Mouse (Mus musculus) CH12.LX (cell line): ENCODE results near the gene Ret. TPM values are rescaled to one million over a fixed set of nuclear protein-coding genes. Genes with fewer than 3 reads are reported as not detected.

Source experiments
- DNase-seq: peaks from one replicate; pipeline ENCODE4 v3.0.0-alpha.2; 2013; ENCODE audit errors: extremely low read depth
- H3K27ac ChIP-seq: 2 replicates; pipeline ENCODE4 v1.5.1; 2012; ENCODE audit warnings: low read depth, mild to moderate bottlenecking, control low read depth, moderate library complexity; ENCODE audit not compliant: insufficient read depth
- H3K27me3 ChIP-seq: replicated peaks from 2 replicates; pipeline ENCODE3; 2012; ENCODE audit warnings: inconsistent platforms
- H3K36me3 ChIP-seq, 2 experiments: replicated peaks in 1 of 2; 2 replicates each; pipeline versions ENCODE3 to v1.6.1; 2012; ENCODE audit warnings: inconsistent platforms in 1 of 2, low read length in 1 of 2, mild to moderate bottlenecking in 1 of 2, mixed read lengths in 1 of 2, moderate library complexity in 1 of 2; ENCODE audit not compliant: control insufficient read depth in 1 of 2, insufficient read depth in 1 of 2
- H3K4me1 ChIP-seq, 2 experiments: 2 replicates each; pipeline ENCODE4 v1.6.1; 2012; ENCODE audit warnings: inconsistent platforms in 1 of 2, moderate library complexity in 1 of 2; ENCODE audit not compliant: insufficient read depth in 2 of 2, control insufficient read depth in 1 of 2
- H3K4me2 ChIP-seq: 2 replicates; pipeline ENCODE4 v1.6.1; 2012; ENCODE audit warnings: low read depth, mild to moderate bottlenecking, control low read depth; ENCODE audit not compliant: poor library complexity, insufficient read depth, severe bottlenecking
- H3K4me3 ChIP-seq, 3 experiments: fragments of 150-350 bp in 1 of 3; sonication (generic) in 1 of 3; replicated peaks in 1 of 3; 2 replicates each; pipeline versions ENCODE3 to v1.5.1; 2011 to 2012; ENCODE audit warnings: low read depth in 2 of 3, low read length in 2 of 3, mild to moderate bottlenecking in 2 of 3, moderate library complexity in 2 of 3, control low read depth in 1 of 3, improper control_type of control experiment in 1 of 3, inconsistent platforms in 1 of 3, mixed read lengths in 1 of 3; ENCODE audit not compliant: poor library complexity in 1 of 3
- H3K79me2 ChIP-seq: replicated peaks from 2 replicates; pipeline ENCODE4 v1.6.1; 2012; ENCODE audit warnings: mild to moderate bottlenecking, moderate library complexity; ENCODE audit not compliant: control insufficient read depth, poor library complexity, insufficient read depth, severe bottlenecking; ENCODE audit errors: extremely low read depth
- H3K9ac ChIP-seq: 2 replicates; pipeline ENCODE4 v1.6.1; 2012; ENCODE audit warnings: low read depth, mild to moderate bottlenecking, control low read depth, moderate library complexity; ENCODE audit not compliant: insufficient read depth
- H3K9me3 ChIP-seq: replicated peaks from 2 replicates; pipeline ENCODE3; 2012; ENCODE audit warnings: low read length, inconsistent platforms, mixed read lengths
- BHLHE40 ChIP-seq: IDR thresholded peaks from 2 replicates; pipeline ENCODE4 v1.6.1; 2011; ENCODE audit warnings: mild to moderate bottlenecking, low read depth, low read length, improper control_type of control experiment
- CHD1 ChIP-seq: IDR thresholded peaks from 2 replicates; pipeline ENCODE4 v1.6.1; 2012; ENCODE audit warnings: low read depth, low read length, improper control_type of control experiment, inconsistent platforms
- CHD2 ChIP-seq: IDR thresholded peaks from 2 replicates; pipeline ENCODE4 v1.6.1; 2011; ENCODE audit warnings: low read length, improper control_type of control experiment
- E2F4 ChIP-seq: IDR thresholded peaks from 2 replicates; pipeline ENCODE4 v1.6.1; 2011; ENCODE audit warnings: low read depth, low read length, improper control_type of control experiment; ENCODE audit not compliant: insufficient replicate concordance
- EP300 ChIP-seq: IDR thresholded peaks from 2 replicates; pipeline ENCODE4 v1.6.1; 2011; ENCODE audit warnings: low read length, improper control_type of control experiment
- GABPA ChIP-seq: IDR thresholded peaks from 2 replicates; pipeline ENCODE4 v1.6.1; 2012; ENCODE audit warnings: low read depth, low read length, improper control_type of control experiment, inconsistent platforms; ENCODE audit not compliant: insufficient replicate concordance
- HCFC1 ChIP-seq: IDR thresholded peaks from 2 replicates; pipeline ENCODE4 v1.6.1; 2012; ENCODE audit warnings: low read depth, mild to moderate bottlenecking, inconsistent platforms, low read length, improper control_type of control experiment
- IRF4 ChIP-seq: IDR thresholded peaks from 2 replicates; pipeline ENCODE4 v1.6.1; 2014; ENCODE audit warnings: low read depth, mild to moderate bottlenecking, inconsistent platforms, low read length, improper control_type of control experiment
- JUN ChIP-seq: IDR thresholded peaks from 2 replicates; pipeline ENCODE4 v1.6.1; 2011; ENCODE audit warnings: low read depth, mild to moderate bottlenecking, low read length, improper control_type of control experiment, moderate library complexity; ENCODE audit not compliant: insufficient read depth
- JUND ChIP-seq: conservative IDR thresholded peaks from 2 replicates; pipeline ENCODE4 v1.6.1; 2011; ENCODE audit warnings: low read depth, low read length, improper control_type of control experiment
- KAT2A ChIP-seq: IDR thresholded peaks from 2 replicates; pipeline ENCODE4 v1.6.1; 2012; ENCODE audit warnings: low read length, improper control_type of control experiment, inconsistent platforms; ENCODE audit not compliant: insufficient replicate concordance
- MAFK ChIP-seq: IDR thresholded peaks from 2 replicates; pipeline ENCODE4 v1.6.1; 2011; ENCODE audit warnings: low read length, improper control_type of control experiment; ENCODE audit not compliant: insufficient replicate concordance
- MAZ ChIP-seq: IDR thresholded peaks from 2 replicates; pipeline ENCODE4 v1.6.1; 2012; ENCODE audit warnings: low read depth, mild to moderate bottlenecking, inconsistent platforms, low read length, improper control_type of control experiment, moderate library complexity
- MEF2A ChIP-seq: IDR thresholded peaks from 2 replicates; pipeline ENCODE4 v1.6.1; 2014; ENCODE audit warnings: low read depth, mild to moderate bottlenecking, inconsistent platforms, low read length, improper control_type of control experiment, borderline replicate concordance
- MYC ChIP-seq: IDR thresholded peaks from 2 replicates; pipeline ENCODE4 v1.6.1; 2011; ENCODE audit warnings: low read depth, mild to moderate bottlenecking, improper control_type of control experiment, low read length
- NELFE ChIP-seq: IDR thresholded peaks from 2 replicates; pipeline ENCODE4 v1.6.1; 2011; ENCODE audit warnings: low read depth, low read length, improper control_type of control experiment
- PAX5 ChIP-seq: IDR thresholded peaks from 2 replicates; pipeline ENCODE4 v1.6.1; 2012; ENCODE audit warnings: low read length, inconsistent platforms, mixed read lengths
- SIN3A ChIP-seq: IDR thresholded peaks from 2 replicates; pipeline ENCODE4 v1.6.1; 2012; ENCODE audit warnings: low read length, improper control_type of control experiment, inconsistent platforms
- SMC3 ChIP-seq: IDR thresholded peaks from 2 replicates; pipeline ENCODE4 v1.6.1; 2011; ENCODE audit warnings: low read depth, low read length, improper control_type of control experiment
- USF2 ChIP-seq: conservative IDR thresholded peaks from 2 replicates; pipeline ENCODE4 v1.6.1; 2011; ENCODE audit warnings: low read depth, low read length, improper control_type of control experiment
- ZC3H11A ChIP-seq: IDR thresholded peaks from 2 replicates; pipeline ENCODE4 v1.6.1; 2012; ENCODE audit warnings: low read depth, mild to moderate bottlenecking, inconsistent platforms, low read length, improper control_type of control experiment
- ZKSCAN1 ChIP-seq: IDR thresholded peaks from 2 replicates; pipeline ENCODE4 v1.6.1; 2012; ENCODE audit warnings: low read depth, inconsistent platforms, low read length, improper control_type of control experiment, borderline replicate concordance
- ZMIZ1 ChIP-seq: IDR thresholded peaks from 2 replicates; pipeline ENCODE4 v1.6.1; 2012; ENCODE audit warnings: low read depth, mild to moderate bottlenecking, inconsistent platforms, low read length, improper control_type of control experiment
- ZNF384 ChIP-seq: IDR thresholded peaks from 2 replicates; pipeline ENCODE4 v1.6.1; 2012; ENCODE audit warnings: low read depth, low read length, improper control_type of control experiment, inconsistent platforms
- dilution Hi-C: fragments of 300-500 bp; cut with MboI; formaldehyde crosslinking; loops from 2 replicates; pipeline ENCODE4 v1.14.3; 2020; ENCODE audit warnings: low sequenced_read_pairs; ENCODE audit not compliant: extremely low pct_unique_long_range_greater_than_20kb, extremely low pct_ligation_motif_present
- in situ Hi-C: fragments of 300-500 bp; cut with MboI; formaldehyde crosslinking; loops from 3 replicates; pipeline ENCODE4 v1.14.3; 2019; ENCODE audit warnings: low sequenced_read_pairs, low pct_ligation_motif_present, low pct_unique_long_range_greater_than_20kb, mixed read lengths
- polyA plus RNA-seq: library from polyadenylated mRNA; unstranded; fragments of >175 nt; gene quantifications from 2 replicates; pipeline ENCODE4 v1.2.1, GENCODE M21; 2012; ENCODE audit warnings: low read depth; ENCODE audit not compliant: insufficient read length
- total RNA-seq, 2 experiments: library from RNA; depleted of rRNA; stranded (reverse); fragments of 300-350 nt in 1 of 2; fragments of >200 nt in 1 of 2; gene quantifications; 2 replicates each; pipeline ENCODE4 v1.2.3; 2012 to 2014

Ret gene
- total and polyA plus RNA-seq, 3 experiments = not detected

GRCm38 (mm10) chr6:118150988-118151387 lies 46.5 kb downstream of the Ret start:
- Histone ChIP-seq H3K27me3 (peaks cover 83% of the 10 kb centered on the region), H3K4me2 (no peak overlapping the region), H3K27ac (no peak overlapping the region), H3K79me2 (no peaks in the 10 kb centered on the region), H3K9me3 (no peaks in the 10 kb centered on the region), H3K36me3 (no peaks in the 10 kb centered on the region), H3K9ac (no peak overlapping the region), H3K4me3 (no peak overlapping the region), H3K4me1 (no peaks in the 10 kb centered on the region)
- dilution Hi-C loops (no loop called here), in situ Hi-C loops (no loop called here)
- TF ChIP-seq KAT2A (no peak), MAFK (no peak), JUND (no peak), ZC3H11A (no peak), EP300 (no peak), SMC3 (no peak), E2F4 (no peak), USF2 (no peak), ZKSCAN1 (no peak), MEF2A (no peak), NELFE (no peak), JUN (no peak), BHLHE40 (no peak), ZMIZ1 (no peak), GABPA (no peak), CHD2 (no peak), CHD1 (no peak), PAX5 (no peak)
- DNase-seq = no peak

GRCm38 (mm10) chr6:118150538-118150937 lies 47.0 kb downstream of the Ret start:
- Histone ChIP-seq H3K9ac (no peak overlapping the region), H3K27me3 (peaks cover 83% of the 10 kb centered on the region), H3K79me2 (no peaks in the 10 kb centered on the region), H3K27ac (no peak overlapping the region), H3K36me3 (no peaks in the 10 kb centered on the region), H3K9me3 (no peaks in the 10 kb centered on the region), H3K4me2 (no peak overlapping the region), H3K4me3 (no peak overlapping the region), H3K4me1 (no peaks in the 10 kb centered on the region)
- dilution Hi-C loops = no loop called here
- DNase-seq = no peak
- in situ Hi-C loops = no loop called here
- TF ChIP-seq MAZ (no peak), HCFC1 (no peak), IRF4 (no peak), ZNF384 (no peak), GABPA (no peak), MYC (no peak), SIN3A (no peak)
